Mouse (Mus musculus) heart, postnatal 0 days (tissue): Measurements from ENCODE around the gene Klk9. TPM values are rescaled to one million over a fixed set of nuclear protein-coding genes. Genes with fewer than 3 reads are reported as not detected.

Source experiments
- ATAC-seq: fragments of 200-750 bp; cut with Nextera tagmentation; 2 replicates; pipeline ENCODE4 v1.8.0; 2017; ENCODE audit warnings: low read depth, moderate number of reproducible peaks, moderate library complexity; ENCODE audit not compliant: insufficient read depth
- DNase-seq: peaks from one replicate; pipeline ENCODE4 v3.0.0-alpha.2; 2016; ENCODE audit warnings: low spot score
- H3K27ac ChIP-seq: fragments of 300-500 bp; sonication (generic); 2 replicates; pipeline ENCODE4 v1.5.1; 2014; ENCODE audit warnings: low read depth, mild to moderate bottlenecking
- H3K27me3 ChIP-seq: fragments of 300-500 bp; sonication (generic); 2 replicates; pipeline ENCODE4 v1.6.1; 2014; ENCODE audit warnings: low read length, mixed read lengths; ENCODE audit not compliant: control insufficient read depth, insufficient read depth
- H3K36me3 ChIP-seq: fragments of 300-500 bp; sonication (generic); replicated peaks from 2 replicates; pipeline ENCODE4 v1.6.1; 2014; ENCODE audit warnings: low read length, mixed read lengths; ENCODE audit not compliant: control insufficient read depth, insufficient read depth
- H3K4me1 ChIP-seq: fragments of 300-500 bp; sonication (generic); 2 replicates; pipeline ENCODE4 v1.6.1; 2014; ENCODE audit warnings: antibody characterized with exemption; ENCODE audit not compliant: control insufficient read depth, insufficient read depth
- H3K4me2 ChIP-seq: fragments of 300-500 bp; sonication (generic); 2 replicates; pipeline ENCODE4 v1.6.1; 2014; ENCODE audit warnings: low read depth, mild to moderate bottlenecking, low read length, moderate library complexity
- H3K4me3 ChIP-seq: fragments of 300-500 bp; sonication (generic); 2 replicates; pipeline ENCODE4 v1.5.1; 2014; ENCODE audit warnings: low read depth, low read length
- H3K9ac ChIP-seq: fragments of 300-500 bp; sonication (generic); replicated peaks from 2 replicates; pipeline ENCODE4 v1.6.1; 2014; ENCODE audit warnings: low read depth, low read length, mixed read lengths
- H3K9me3 ChIP-seq: fragments of 300-500 bp; sonication (generic); replicated peaks from 2 replicates; pipeline ENCODE4 v1.6.1; 2016; ENCODE audit warnings: low read length; ENCODE audit not compliant: control insufficient read depth
- CTCF ChIP-seq: IDR thresholded peaks from 2 replicates; pipeline ENCODE4 v1.5.1; 2016; ENCODE audit warnings: antibody characterized with exemption, control low read depth, low read depth
- EP300 ChIP-seq: IDR thresholded peaks from 2 replicates; pipeline ENCODE4 v1.6.1; 2016; ENCODE audit warnings: antibody characterized with exemption, low read depth
- WGBS: fragments of 180-500 bp; shearing (Covaris S2); extraction: QIAGEN DNeasy Blood & Tissue Kit; methylation state at CpG from one replicate; pipeline ENCODE4 v1.1.7; 2014; 5-methylcytosine and 5-hydroxymethylcytosine counted together
- polyA plus RNA-seq: library from polyadenylated mRNA; unstranded; fragments of >200 nt; fragmentation: Nextera tagmentation; extraction: Ambion mirVana; gene quantifications from 2 replicates; pipeline ENCODE4 v1.2.1, GENCODE M21; 2015
- total RNA-seq: library from RNA; depleted of rRNA; stranded (reverse); fragments of >200 nt; gene quantifications from 2 replicates; pipeline ENCODE4 v1.2.3, GENCODE M21; 2014; ENCODE audit warnings: low replicate concordance; rRNA removed

The Klk9 gene
- total and polyA plus RNA-seq, 2 experiments from 2014 or later = not detected

- H3K4me1 ChIP-seq = no peaks in the 10 kb centered on the region
- WGBS = 85% methylated on average over 4 of the region's 4 CpGs
- no peaks in the 10 kb centered on the region for H3K27me3 ChIP-seq
- H3K4me2 ChIP-seq = no peak overlapping the region
- DNase-seq (no peak), ATAC-seq (no peak)
- TF ChIP-seq EP300 (no peak), CTCF (no peak)
- H3K4me3 ChIP-seq = no peak overlapping the region
- no peak overlapping the region for H3K27ac ChIP-seq
- H3K9me3 ChIP-seq = no peaks in the 10 kb centered on the region
- no peak overlapping the region for H3K9ac ChIP-seq
- no peaks in the 10 kb centered on the region for H3K36me3 ChIP-seq
Measured at GRCm38 (mm10) chr7:43843801-43844200, 52.1 kb downstream of the Klk9 start.

Other genes starting within 250 kb of the Klk9 start
- 0.15 and 2.3 TPM in 2 replicates for gene Cd33, start 247.5 kb upstream of the Klk9 start, total RNA-seq
- gene Cd33, start 247.5 kb upstream of the Klk9 start, polyA plus RNA-seq = 0.37 and 1.4 TPM in 2 replicates
- 0.19 and 0.80 TPM in 2 replicates for gene Zfp658, start 229.6 kb upstream of the Klk9 start, total RNA-seq
- 0.57 and 0.80 TPM in 2 replicates for gene Zfp658, start 229.6 kb upstream of the Klk9 start, polyA plus RNA-seq
- 3.6 and 7.9 TPM in 2 replicates for gene Zfp719, start 212.3 kb upstream of the Klk9 start, total RNA-seq
- 3.6 and 4.0 TPM in 2 replicates for gene Zfp719, start 212.3 kb upstream of the Klk9 start, polyA plus RNA-seq
- gene Zfp819, start 184.7 kb upstream of the Klk9 start, total RNA-seq = not detected in 2 replicates
- gene Zfp819, start 184.7 kb upstream of the Klk9 start, polyA plus RNA-seq = not detected in 2 replicates
- not detected in 2 replicates for gene Ceacam18, start 157.2 kb upstream of the Klk9 start, total RNA-seq
- gene Ceacam18, start 157.2 kb upstream of the Klk9 start, polyA plus RNA-seq = not detected in 2 replicates
- gene Siglece, start 131.7 kb upstream of the Klk9 start, total RNA-seq = not detected in 2 replicates
- 0.41 and 0.56 TPM in 2 replicates for gene Siglece, start 131.7 kb upstream of the Klk9 start, polyA plus RNA-seq
- 6.3 and 7.9 TPM in 2 replicates for gene Ctu1, start 119.9 kb upstream of the Klk9 start, total RNA-seq
- 3.6 and 3.9 TPM in 2 replicates for gene Ctu1, start 119.9 kb upstream of the Klk9 start, polyA plus RNA-seq
- gene Klk14, start 101.5 kb upstream of the Klk9 start, total RNA-seq = not detected in 2 replicates
- not detected in 2 replicates for gene Klk14, start 101.5 kb upstream of the Klk9 start, polyA plus RNA-seq
- not detected in 2 replicates for gene Klk13, start 79.3 kb upstream of the Klk9 start, total RNA-seq
- not detected in 2 replicates for gene Klk13, start 79.3 kb upstream of the Klk9 start, polyA plus RNA-seq
- not detected in 2 replicates for gene Klk12, start 23.0 kb upstream of the Klk9 start, total RNA-seq
- not detected in 2 replicates for gene Klk12, start 23.0 kb upstream of the Klk9 start, polyA plus RNA-seq
- not detected in 2 replicates for gene Klk11, start 17.3 kb upstream of the Klk9 start, total RNA-seq
- 0.15 TPM in 1 of 2 replicates, not detected in the other for gene Klk11, start 17.3 kb upstream of the Klk9 start, polyA plus RNA-seq
- 0.31 TPM in 1 of 2 replicates, not detected in the other for gene Klk10, start 10.9 kb upstream of the Klk9 start, total RNA-seq
- gene Klk10, start 10.9 kb upstream of the Klk9 start, polyA plus RNA-seq = 0.27 and 0.52 TPM in 2 replicates
- gene Klk8, start 5.7 kb downstream of the Klk9 start, total RNA-seq = 9.3 and 40.6 TPM in 2 replicates
- gene Klk8, start 5.7 kb downstream of the Klk9 start, polyA plus RNA-seq = 16.4 and 17.0 TPM in 2 replicates
- gene Klk7, start 19.4 kb downstream of the Klk9 start, total RNA-seq = not detected in 2 replicates
- gene Klk7, start 19.4 kb downstream of the Klk9 start, polyA plus RNA-seq = 0.05 TPM in 1 of 2 replicates, not detected in the other
- gene Klk6, start 32.6 kb downstream of the Klk9 start, total RNA-seq = not detected in 2 replicates
- not detected in 2 replicates for gene Klk6, start 32.6 kb downstream of the Klk9 start, polyA plus RNA-seq
- not detected in 2 replicates for gene Klk5, start 50.1 kb downstream of the Klk9 start, total RNA-seq
- gene Klk5, start 50.1 kb downstream of the Klk9 start, polyA plus RNA-seq = not detected in 2 replicates
- gene Klk4, start 89.3 kb downstream of the Klk9 start, total RNA-seq = not detected in 2 replicates
- gene Klk4, start 89.3 kb downstream of the Klk9 start, polyA plus RNA-seq = not detected in 2 replicates
- not detected in 2 replicates for gene Klk15, start 141.8 kb downstream of the Klk9 start, total RNA-seq
- gene Klk15, start 141.8 kb downstream of the Klk9 start, polyA plus RNA-seq = not detected in 2 replicates
- gene Klk1b8, start 158.8 kb downstream of the Klk9 start, total RNA-seq = not detected in 2 replicates
- not detected in 2 replicates for gene Klk1b8, start 158.8 kb downstream of the Klk9 start, polyA plus RNA-seq
- not detected in 2 replicates for gene Klk1b1, start 174.9 kb downstream of the Klk9 start, total RNA-seq
- not detected in 2 replicates for gene Klk1b1, start 174.9 kb downstream of the Klk9 start, polyA plus RNA-seq
- gene Klk1b9, start 184.2 kb downstream of the Klk9 start, total RNA-seq = not detected in 2 replicates
- not detected in 2 replicates for gene Klk1b9, start 184.2 kb downstream of the Klk9 start, polyA plus RNA-seq
- not detected in 2 replicates for gene Klk1b11, start 204.0 kb downstream of the Klk9 start, total RNA-seq
- gene Klk1b11, start 204.0 kb downstream of the Klk9 start, polyA plus RNA-seq = not detected in 2 replicates
- not detected in 2 replicates for gene Klk1b26, start 220.3 kb downstream of the Klk9 start, total RNA-seq
- gene Klk1b26, start 220.3 kb downstream of the Klk9 start, polyA plus RNA-seq = not detected in 2 replicates